Mouse (Mus musculus) CH12.LX (cell line): ENCODE data around the gene Ctnnd2.

Experiments used
- CTCF ChIP-seq, 2 experiments: IDR thresholded peaks in 1 of 2; conservative IDR thresholded peaks in 1 of 2; 2 replicates each; pipeline ENCODE4 v1.5.1; 2011 to 2012; ENCODE audit warnings: low read depth in 2 of 2, low read length in 2 of 2, improper control_type of control experiment in 1 of 2, inconsistent platforms in 1 of 2, mild to moderate bottlenecking in 1 of 2, moderate library complexity in 1 of 2
- ELF1 ChIP-seq: IDR thresholded peaks from 2 replicates; pipeline ENCODE4 v1.6.1; 2014; ENCODE audit warnings: low read depth, mild to moderate bottlenecking, inconsistent platforms, low read length, improper control_type of control experiment
- KAT2A ChIP-seq: IDR thresholded peaks from 2 replicates; pipeline ENCODE4 v1.6.1; 2012; ENCODE audit warnings: low read length, improper control_type of control experiment, inconsistent platforms; ENCODE audit not compliant: insufficient replicate concordance
- NELFE ChIP-seq: IDR thresholded peaks from 2 replicates; pipeline ENCODE4 v1.6.1; 2011; ENCODE audit warnings: low read depth, low read length, improper control_type of control experiment
- POLR2A ChIP-seq: IDR thresholded peaks from 2 replicates; pipeline ENCODE4 v1.6.1; 2011; ENCODE audit warnings: low read depth, mild to moderate bottlenecking, improper control_type of control experiment, low read length
- TBP ChIP-seq: conservative IDR thresholded peaks from 2 replicates; pipeline ENCODE4 v1.6.1; 2011; ENCODE audit warnings: low read depth, low read length, improper control_type of control experiment
- TCF12 ChIP-seq: IDR thresholded peaks from 2 replicates; pipeline ENCODE4 v1.6.1; 2014; ENCODE audit warnings: low read depth, mild to moderate bottlenecking, inconsistent platforms, low read length, improper control_type of control experiment

DNA sequence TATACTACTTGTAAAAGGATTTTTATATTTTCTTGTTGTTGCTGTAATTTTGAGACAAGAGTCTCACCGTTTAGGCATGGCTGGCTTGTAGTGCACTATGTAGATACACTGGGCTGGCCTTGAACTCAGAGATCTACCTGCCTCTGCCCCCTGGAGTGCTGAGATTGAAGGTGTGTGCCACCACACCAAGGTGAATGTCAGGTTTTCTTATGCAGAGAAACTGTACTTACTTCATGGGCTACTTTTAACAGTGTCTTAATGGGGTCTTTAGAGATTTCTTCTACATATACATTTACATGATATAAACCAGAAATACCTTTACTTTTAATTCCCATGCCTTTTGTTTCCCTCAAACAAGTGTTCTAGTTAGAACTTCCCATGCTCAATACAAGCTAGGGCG, 27.0 kb upstream of the Ctnnd2 start:
- TF ChIP-seq ELF1 (no peak), KAT2A (no peak), CTCF (conservative IDR thresholded peaks at IDR 0.05 in 1 of 2, IDR thresholded peaks at IDR 0.05 in 1 of 2; ENCODE audit: low read depth in 2 of 2, low read length in 2 of 2) (no peak), NELFE (no peak), POLR2A (no peak), TBP (no peak), TCF12 (no peak)
